Mouse (Mus musculus) liver, adult 2 months (tissue): Measurements from ENCODE around the gene Unkl.

Experiments used
- CTCF ChIP-seq: fragments of 200-500 bp; IDR thresholded peaks from 2 replicates; pipeline ENCODE4 v1.5.1; 2011; ENCODE audit warnings: low read depth, low read length, control low read depth
- POLR2A ChIP-seq: fragments of 200-500 bp; IDR thresholded peaks from 2 replicates; pipeline ENCODE4 v1.6.1; 2011; ENCODE audit warnings: low read length, control low read depth; ENCODE audit not compliant: insufficient read depth; ENCODE audit errors: extremely low read depth

GRCm38 (mm10) chr17:25172558-25172957, 15.6 kb upstream of the Unkl start:
- no peak for TF ChIP-seq CTCF
- no peak for TF ChIP-seq POLR2A
